Mouse (Mus musculus) olfactory bulb, adult 2 months (tissue): ENCODE data around the gene Echdc3. TPM values are rescaled to one million over a fixed set of nuclear protein-coding genes. Genes with fewer than 3 reads are reported as not detected.

Experiments
- H3K27ac ChIP-seq: fragments of 200-500 bp; 2 replicates; pipeline ENCODE4 v1.5.1; 2012; ENCODE audit warnings: low read depth, low read length; ENCODE audit not compliant: insufficient read depth
- H3K4me1 ChIP-seq: fragments of 200-500 bp; 2 replicates; pipeline ENCODE4 v1.6.1; 2012; ENCODE audit warnings: low read length; ENCODE audit not compliant: control insufficient read depth, insufficient read depth
- H3K4me3 ChIP-seq: fragments of 200-500 bp; 2 replicates; pipeline ENCODE4 v1.5.1; 2012; ENCODE audit warnings: mild to moderate bottlenecking, low read depth, low read length, moderate library complexity; ENCODE audit not compliant: insufficient read depth
- CTCF ChIP-seq: fragments of 200-500 bp; IDR thresholded peaks from 2 replicates; pipeline ENCODE4 v1.5.1; 2012; ENCODE audit warnings: low read depth, mild to moderate bottlenecking, low read length, moderate library complexity; ENCODE audit not compliant: insufficient read depth
- POLR2A ChIP-seq: fragments of 200-500 bp; IDR thresholded peaks from 2 replicates; pipeline ENCODE4 v1.6.1; 2012; ENCODE audit warnings: mild to moderate bottlenecking, low read depth, low read length, moderate library complexity; ENCODE audit not compliant: insufficient read depth
- whole genome bisulfite sequencing: fragments of 180-500 bp; shearing (Covaris S2); methylation state at CpG from one replicate; pipeline ENCODE4 v1.1.7; 2018; 5-methylcytosine and 5-hydroxymethylcytosine counted together
- polyA plus RNA-seq: library from polyadenylated mRNA; stranded (reverse); fragments of >200 nt; gene quantifications from 2 replicates; pipeline ENCODE4 v1.2.4, GENCODE M21; 2012; ENCODE audit warnings: low replicate concordance; ENCODE audit not compliant: missing spikeins, insufficient read depth, insufficient read length

Gene Echdc3
- polyA plus RNA-seq, 1 experiment = not detected

GRCm38 (mm10) chr2:6207736-6208135 lies 5.1 kb downstream of the Echdc3 start:
- 75% methylated on average over 2 of the region's 2 CpGs for WGBS

GRCm38 (mm10) chr2:6196363-6196973 lies 16.4 kb downstream of the Echdc3 start:
- WGBS = 46% methylated on average over 10 of the region's 10 CpGs
- TF ChIP-seq POLR2A (no peak), CTCF (no peak)
- H3K4me3 ChIP-seq = no peak overlapping the region
- H3K4me1 ChIP-seq = peaks cover 15% of the 10 kb centered on the region; the same call in 1 of the 2 replicates
- H3K27ac ChIP-seq = no peak overlapping the region

More at GRCm38 (mm10) chr2:6207736-6208135, 5.1 kb downstream of the Echdc3 start:
- no peak overlapping the region for H3K4me3 ChIP-seq
- peaks cover 5% of the 10 kb centered on the region for H3K4me1 ChIP-seq
- no peak overlapping the region for H3K27ac ChIP-seq
- TF ChIP-seq POLR2A = no peak

- TF ChIP-seq POLR2A (no peak), CTCF (no peak)
- H3K27ac ChIP-seq = no peak overlapping the region
- peaks cover 15% of the 10 kb centered on the region; the same call in 1 of the 2 replicates for H3K4me1 ChIP-seq
- no peak overlapping the region for H3K4me3 ChIP-seq
- 66% methylated on average over 15 of the region's 15 CpGs for WGBS
These were observed 17.2 kb downstream of the Echdc3 start for GRCm38 (mm10) chr2:6195468-6196239.

- Histone ChIP-seq H3K4me3 (no peak overlapping the region), H3K4me1 (peaks cover 15% of the 10 kb centered on the region; the same call in 1 of the 2 replicates), H3K27ac (no peak overlapping the region)
- WGBS = 82% methylated on average over 7 of the region's 7 CpGs
- TF ChIP-seq CTCF (no peak), POLR2A (no peak)
These were observed 18.3 kb downstream of the Echdc3 start for GRCm38 (mm10) chr2:6194497-6194896.

- no peak overlapping the region for H3K4me3 ChIP-seq
- TF ChIP-seq POLR2A = no peak
- no peak for TF ChIP-seq CTCF
- WGBS = 44% methylated on average over 10 of the region's 10 CpGs
- H3K27ac ChIP-seq = no peak overlapping the region
- H3K4me1 ChIP-seq = peaks cover 15% of the 10 kb centered on the region; the same call in 1 of the 2 replicates
These were observed 19.3 kb downstream of the Echdc3 start for GRCm38 (mm10) chr2:6193591-6193973.

GRCm38 (mm10) chr2:6192820-6193590 lies 19.8 kb downstream of the Echdc3 start:
- TF ChIP-seq POLR2A (no peak), CTCF (no peak)
- no peak overlapping the region for H3K4me3 ChIP-seq

GRCm38 (mm10) chr2:6190036-6190435 lies 22.8 kb downstream of the Echdc3 start:
- 96% methylated on average over 6 of the region's 6 CpGs for WGBS
- Histone ChIP-seq H3K4me3 (no peak overlapping the region), H3K4me1 (peaks cover 11% of the 10 kb centered on the region), H3K27ac (no peak overlapping the region)
- TF ChIP-seq CTCF (no peak), POLR2A (no peak)

More at GRCm38 (mm10) chr2:6192820-6193590, 19.8 kb downstream of the Echdc3 start:
- Histone ChIP-seq H3K27ac (no peak overlapping the region), H3K4me1 (peaks cover 15% of the 10 kb centered on the region; the same call in 1 of the 2 replicates)
- WGBS = 72% methylated on average over 20 of the region's 20 CpGs

- TF ChIP-seq CTCF (no peak), POLR2A (no peak)
- Histone ChIP-seq H3K27ac (no peak overlapping the region), H3K4me1 (peaks cover 11% of the 10 kb centered on the region), H3K4me3 (no peak overlapping the region)
- 94% methylated on average over 2 of the region's 2 CpGs for WGBS
These were observed 23.2 kb downstream of the Echdc3 start for GRCm38 (mm10) chr2:6189675-6189998.
